Mouse (Mus musculus) stomach, embryonic 14.5 days (tissue): ENCODE results near the gene Ethe1. TPM values are rescaled to one million over a fixed set of nuclear protein-coding genes. Genes with fewer than 3 reads are reported as not detected.

Experiments
- ATAC-seq: fragments of 200-750 bp; cut with Nextera tagmentation; 2 replicates; pipeline ENCODE4 v1.8.0; 2017; ENCODE audit warnings: low read depth, moderate TSS enrichment; ENCODE audit not compliant: insufficient number of reproducible peaks, insufficient read depth, low FRiP score
- H3K27ac ChIP-seq: fragments of 300-500 bp; sonication (generic); 2 replicates; pipeline ENCODE4 v1.5.1; 2014; ENCODE audit warnings: mild to moderate bottlenecking, low read length, moderate library complexity, mixed read lengths
- H3K27me3 ChIP-seq: fragments of 300-500 bp; sonication (generic); 2 replicates; pipeline ENCODE4 v1.6.1; 2014; ENCODE audit warnings: low read length, control low read depth, mixed read lengths; ENCODE audit not compliant: control insufficient read depth, insufficient read depth
- H3K36me3 ChIP-seq: fragments of 300-500 bp; sonication (generic); 2 replicates; pipeline ENCODE4 v1.6.1; 2014; ENCODE audit warnings: mild to moderate bottlenecking, control low read depth, low read length, moderate library complexity, mixed read lengths; ENCODE audit not compliant: control insufficient read depth, insufficient read depth
- H3K4me1 ChIP-seq: fragments of 300-500 bp; sonication (generic); 2 replicates; pipeline ENCODE4 v1.6.1; 2014; ENCODE audit warnings: low read length, control low read depth, mixed read lengths; ENCODE audit not compliant: control insufficient read depth, insufficient read depth
- H3K4me2 ChIP-seq: fragments of 300-500 bp; sonication (generic); replicated peaks from 2 replicates; pipeline ENCODE4 v1.6.1; 2014; ENCODE audit warnings: low read depth, low read length, control low read depth
- H3K4me3 ChIP-seq: fragments of 300-500 bp; sonication (generic); 2 replicates; pipeline ENCODE4 v1.5.1; 2014; ENCODE audit warnings: low read depth, low read length, control low read depth
- H3K9ac ChIP-seq: fragments of 300-500 bp; sonication (generic); replicated peaks from 2 replicates; pipeline ENCODE4 v1.6.1; 2014; ENCODE audit warnings: low read depth, mild to moderate bottlenecking, control low read depth, low read length, moderate library complexity, mixed read lengths
- H3K9me3 ChIP-seq: fragments of 300-500 bp; sonication (generic); 2 replicates; pipeline ENCODE4 v1.6.1; 2016; ENCODE audit warnings: low read depth, low read length, control low read depth; ENCODE audit not compliant: control insufficient read depth
- WGBS: fragments of 180-500 bp; shearing (Covaris S2); extraction: QIAGEN DNeasy Blood & Tissue Kit; methylation state at CpG from one replicate; pipeline ENCODE4 v1.1.7; 2014; 5-methylcytosine and 5-hydroxymethylcytosine counted together
- polyA plus RNA-seq: library from polyadenylated mRNA; unstranded; fragments of >200 nt; fragmentation: Nextera tagmentation; extraction: Ambion mirVana; gene quantifications from 2 replicates; pipeline ENCODE4 v1.2.1, GENCODE M21; 2014

Gene Ethe1
- polyA plus RNA-seq, 1 experiment from 2014 or later: 40.1 TPM

DNA sequence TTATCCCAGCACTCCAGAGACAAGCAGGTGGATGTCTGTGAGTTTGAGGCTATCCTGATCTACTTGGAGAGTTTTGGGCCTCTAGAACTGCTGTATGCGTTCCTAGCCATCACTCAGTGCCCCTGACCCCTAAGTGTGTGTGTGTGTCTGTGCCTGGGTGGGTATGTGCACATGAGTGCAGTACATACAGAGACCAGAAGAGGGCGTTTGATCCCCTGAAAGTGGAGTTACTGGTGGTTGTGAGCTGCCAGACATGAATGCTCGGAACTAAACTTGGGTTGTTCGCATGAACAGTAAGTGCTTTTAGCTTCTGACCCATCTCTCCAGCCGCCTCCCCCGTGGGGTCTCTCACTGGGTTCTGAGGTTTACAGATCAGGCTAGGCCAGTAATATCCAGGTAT, 35.6 kb downstream of the Ethe1 start:
- no peaks in the 10 kb centered on the region for H3K27me3 ChIP-seq
- H3K4me2 ChIP-seq: no peak overlapping the region
- WGBS: 86% methylated on average over 6 of the region's 6 CpGs
- no peak overlapping the region for H3K27ac ChIP-seq
- ATAC-seq: no peak
- no peaks in the 10 kb centered on the region for H3K36me3 ChIP-seq
- H3K4me3 ChIP-seq: no peak overlapping the region
- H3K9ac ChIP-seq: no peak overlapping the region
- no peaks in the 10 kb centered on the region for H3K4me1 ChIP-seq
- H3K9me3 ChIP-seq: no peaks in the 10 kb centered on the region

DNA sequence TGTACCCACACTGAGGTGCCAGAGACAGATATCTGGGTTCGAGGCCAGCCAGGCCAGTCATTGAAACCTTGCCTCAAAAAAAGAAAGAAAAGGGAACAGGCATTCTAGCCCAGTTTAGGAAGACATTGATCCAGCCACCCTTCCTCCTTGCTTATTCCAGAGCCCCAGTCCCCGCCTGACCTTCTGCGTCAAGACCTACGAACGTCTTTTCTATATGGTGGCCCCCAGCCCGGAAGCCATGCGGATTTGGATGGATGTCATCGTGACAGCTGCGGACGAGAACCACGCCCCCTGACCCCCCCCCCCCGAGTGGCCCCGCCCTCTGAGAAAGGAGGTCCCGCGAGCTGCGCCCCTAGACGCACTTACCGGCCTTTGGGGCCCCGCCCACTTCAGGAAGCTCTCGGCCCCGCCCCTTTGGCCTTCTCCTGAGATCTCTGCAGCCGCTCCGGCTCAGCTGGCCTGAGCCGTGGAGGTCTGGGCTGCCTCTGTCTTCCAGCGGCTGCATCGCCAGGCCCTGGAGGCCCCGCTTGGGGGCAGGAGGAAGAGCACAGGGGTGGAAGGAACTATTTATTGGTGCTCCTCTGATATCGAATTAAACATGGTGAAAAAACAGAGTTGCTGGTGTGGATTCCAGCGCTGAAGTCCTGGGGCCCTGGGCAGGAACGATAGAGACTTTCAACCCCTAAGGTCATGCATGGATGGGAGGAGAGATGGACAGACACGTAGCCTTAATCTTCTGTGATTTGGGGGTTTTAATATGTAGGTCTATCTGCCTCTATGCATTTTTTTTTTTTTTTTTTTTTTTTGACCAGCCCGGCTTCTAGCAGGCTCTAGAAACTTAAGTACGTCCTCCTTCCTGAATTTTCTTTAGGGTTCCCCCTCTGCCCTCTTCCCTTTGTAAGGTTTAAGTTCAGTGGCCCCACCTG, 41.6 kb downstream of the Ethe1 start:
- Histone ChIP-seq H3K4me1 (peaks cover 10% of the 10 kb centered on the region; the same call in 1 of the 2 replicates), H3K36me3 (no peaks in the 10 kb centered on the region), H3K27me3 (no peaks in the 10 kb centered on the region), H3K4me3 (peak overlapping the region; percentile 14), H3K9me3 (no peaks in the 10 kb centered on the region), H3K9ac (0 out of 2 replicates have a peak overlapping the region, but pooled peaks have one; percentile 15), H3K4me2 (peak overlapping the region; percentile 36), H3K27ac (peak overlapping the region; percentile 39; the same call in 1 of the 2 replicates)
- WGBS: 8% methylated on average over 26 of the region's 33 CpGs
- ATAC-seq: peak; percentile 87

DNA sequence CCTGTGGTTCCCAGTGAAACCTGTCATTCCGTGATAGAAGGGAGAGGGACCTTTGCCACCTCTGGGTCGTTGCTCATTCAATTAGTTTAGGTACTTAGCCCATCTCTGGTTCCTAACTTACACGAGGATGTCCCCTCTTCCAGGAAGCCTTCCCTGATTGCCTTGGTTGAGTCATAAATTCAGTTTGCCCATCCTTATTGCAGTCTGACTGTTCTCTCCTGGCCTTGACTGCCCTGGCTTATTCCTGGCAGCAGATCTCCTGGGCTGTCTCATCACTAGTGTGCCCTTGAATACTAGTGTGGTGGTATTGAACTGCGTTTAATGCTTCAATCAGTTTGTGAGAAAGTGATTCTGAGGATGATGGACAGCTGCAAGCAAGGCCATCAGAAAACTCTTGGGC, 42.3 kb downstream of the Ethe1 start:
- 65% methylated on average over 4 of the region's 4 CpGs for WGBS

DNA sequence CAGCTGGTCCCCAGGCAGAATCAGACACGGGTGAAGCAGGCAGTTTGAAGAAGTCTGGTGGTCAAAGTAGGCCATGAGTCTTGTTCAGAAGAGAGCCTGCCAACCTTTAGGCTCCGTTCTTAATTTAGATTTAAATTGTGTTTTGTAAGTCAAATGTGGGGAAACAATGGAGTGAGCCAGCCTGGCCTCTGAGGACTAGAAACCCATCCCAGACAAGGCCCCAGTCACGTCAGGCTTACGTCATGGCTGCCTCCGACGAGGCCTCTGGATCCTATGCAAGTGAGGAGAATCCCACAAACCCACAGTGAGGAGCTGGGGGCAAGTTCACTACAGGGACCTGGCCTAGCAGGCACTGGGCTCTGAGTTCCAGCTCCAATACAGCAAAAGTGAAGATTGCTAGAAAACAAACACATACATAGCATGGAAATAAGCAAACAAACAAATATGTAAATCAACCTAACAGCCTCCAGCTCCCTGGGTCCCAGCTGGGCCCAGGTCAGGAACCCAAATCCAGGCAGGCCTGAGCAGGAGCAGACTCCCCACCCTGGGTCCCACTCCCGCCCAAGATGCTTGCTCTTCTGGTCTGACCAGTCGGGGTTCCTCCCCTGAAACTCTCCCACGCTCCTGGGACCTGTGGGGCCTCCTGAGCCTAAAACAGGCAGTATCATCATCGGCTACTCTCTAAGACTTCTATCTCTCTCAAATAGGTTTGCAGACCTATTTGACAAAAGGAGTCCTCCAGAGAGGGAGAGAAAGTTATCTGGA, 43.0 kb downstream of the Ethe1 start:
- Histone ChIP-seq H3K36me3 (no peaks in the 10 kb centered on the region), H3K27ac (no peak overlapping the region), H3K4me1 (peaks cover 10% of the 10 kb centered on the region; the same call in 1 of the 2 replicates), H3K9me3 (no peaks in the 10 kb centered on the region), H3K27me3 (no peaks in the 10 kb centered on the region), H3K4me2 (no peak overlapping the region), H3K9ac (no peak overlapping the region), H3K4me3 (no peak overlapping the region)
- WGBS: 72% methylated on average over 10 of the region's 10 CpGs
- ATAC-seq: no peak

More for the DNA sequence above, 42.3 kb downstream of the Ethe1 start:
- no peak overlapping the region for H3K4me3 ChIP-seq
- no peak overlapping the region for H3K4me2 ChIP-seq
- peaks cover 10% of the 10 kb centered on the region; the same call in 1 of the 2 replicates for H3K4me1 ChIP-seq
- H3K9me3 ChIP-seq: no peaks in the 10 kb centered on the region
- H3K27ac ChIP-seq: no peak overlapping the region
- H3K9ac ChIP-seq: no peak overlapping the region
- H3K36me3 ChIP-seq: no peaks in the 10 kb centered on the region
- H3K27me3 ChIP-seq: no peaks in the 10 kb centered on the region
- ATAC-seq: no peak

DNA sequence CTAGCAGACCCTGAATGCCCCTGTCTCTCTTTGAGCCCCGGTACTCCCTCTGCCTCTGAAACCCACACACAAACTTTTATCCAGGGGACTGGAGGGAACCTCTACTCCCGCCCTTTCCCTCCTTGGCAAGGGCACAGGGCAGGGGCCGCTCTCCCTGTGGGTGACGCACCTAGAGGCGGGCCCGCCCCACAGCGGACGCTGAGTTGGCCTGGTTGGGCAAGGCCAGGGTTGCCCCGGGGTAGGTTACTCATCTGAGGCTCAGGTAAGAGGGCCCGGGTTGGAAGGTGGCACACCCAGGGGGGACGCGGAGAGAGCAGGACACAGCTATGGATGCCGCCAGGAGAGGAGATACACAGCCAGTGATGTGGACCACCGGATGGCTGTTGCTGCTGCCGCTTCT, 48.9 kb downstream of the Ethe1 start, which contains the start of gene Lypd3:
Gene Lypd3 (plus strand): TSS at position 287 of the 400 bp plus-strand sequence.
- ATAC-seq: no peak
- peaks cover 10% of the 10 kb centered on the region; the same call in 1 of the 2 replicates for H3K4me1 ChIP-seq
- peak within 1 kb of the TSS; percentile 43 for H3K4me3 ChIP-seq
- H3K27me3 ChIP-seq: peaks cover 27% of the 10 kb centered on the region
- WGBS: 23% methylated on average over 15 of the region's 15 CpGs
- no peak within 1 kb of the TSS for H3K27ac ChIP-seq
- H3K36me3 ChIP-seq: no peaks in the 10 kb centered on the region
- no peak within 1 kb of the TSS for H3K9ac ChIP-seq
- H3K4me2 ChIP-seq: peak within 1 kb of the TSS; percentile 76
- no peaks in the 10 kb centered on the region for H3K9me3 ChIP-seq

DNA sequence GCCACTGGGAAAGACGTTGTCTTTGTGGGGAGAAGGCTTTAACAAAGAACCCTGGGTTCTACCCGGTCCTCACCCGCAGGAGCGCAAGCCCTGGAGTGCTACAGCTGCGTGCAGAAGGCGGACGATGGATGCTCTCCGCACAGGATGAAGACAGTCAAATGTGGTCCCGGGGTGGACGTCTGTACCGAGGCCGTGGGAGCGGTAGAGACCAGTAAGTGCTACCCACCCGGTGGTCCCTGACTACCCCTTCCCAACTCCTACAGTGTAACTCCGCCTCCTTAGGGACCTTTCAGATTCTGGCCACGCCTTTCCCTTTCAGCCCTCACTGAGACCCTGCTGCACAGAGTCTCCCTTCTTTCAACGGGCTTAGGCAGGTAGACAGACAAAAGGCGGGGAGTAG, 49.7 kb downstream of the Ethe1 start:
- Histone ChIP-seq H3K27me3 (peaks cover 27% of the 10 kb centered on the region), H3K9me3 (no peaks in the 10 kb centered on the region), H3K4me1 (peaks cover 10% of the 10 kb centered on the region; the same call in 1 of the 2 replicates), H3K4me2 (peak overlapping the region; percentile 76; the same call in 1 of the 2 replicates), H3K27ac (no peak overlapping the region), H3K4me3 (peak overlapping the region; percentile 43; the same call in 1 of the 2 replicates), H3K36me3 (no peaks in the 10 kb centered on the region), H3K9ac (no peak overlapping the region)
- ATAC-seq: no peak
- WGBS: 2% methylated on average over 18 of the region's 18 CpGs

DNA sequence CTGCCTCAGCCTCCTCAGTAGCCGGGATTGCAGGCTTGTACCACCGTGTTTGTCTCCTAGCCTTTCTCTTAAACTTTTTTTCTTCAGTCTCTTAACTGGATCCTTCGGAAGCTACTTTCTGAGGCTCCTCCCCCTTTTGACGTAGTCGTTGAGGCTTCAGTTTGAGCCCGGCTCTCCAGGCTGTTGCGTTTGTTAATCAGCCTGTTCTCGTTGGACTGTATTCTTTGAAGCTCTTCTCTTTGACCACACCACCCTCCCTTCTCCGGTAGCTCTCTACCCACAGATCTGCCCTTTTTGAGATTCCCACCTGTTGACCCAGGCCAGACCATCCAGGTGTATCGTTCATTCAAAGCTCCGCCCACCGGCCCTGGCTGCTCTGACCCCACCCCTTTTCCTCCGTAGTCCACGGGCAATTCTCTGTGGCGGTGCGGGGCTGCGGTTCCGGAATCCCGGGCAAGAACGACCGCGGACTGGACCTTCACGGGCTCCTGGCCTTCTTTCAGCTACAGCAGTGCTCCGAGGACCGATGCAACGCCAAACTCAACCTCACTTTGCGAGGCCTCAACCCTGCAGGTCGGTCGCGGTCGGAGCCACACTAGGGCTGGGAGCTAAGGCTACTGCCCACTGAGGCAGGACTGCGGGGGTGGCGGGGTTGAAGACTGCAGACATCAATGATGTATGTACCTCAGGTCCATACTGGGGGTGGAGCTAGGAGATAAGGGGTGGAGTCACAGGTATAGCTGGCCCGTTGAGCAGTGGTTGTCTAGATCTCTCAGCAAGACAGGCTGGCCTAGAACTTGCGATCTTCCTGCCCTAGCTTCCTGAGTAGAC, 50.9 kb downstream of the Ethe1 start:
- no peak overlapping the region for H3K27ac ChIP-seq
- peak overlapping the region; percentile 76 for H3K4me2 ChIP-seq
- peaks cover 27% of the 10 kb centered on the region for H3K27me3 ChIP-seq
- H3K9ac ChIP-seq: 0 out of 2 replicates have a peak overlapping the region, but pooled peaks have one; percentile 6
- 3% methylated on average over 35 of the region's 35 CpGs for WGBS
- H3K36me3 ChIP-seq: no peaks in the 10 kb centered on the region
- ATAC-seq: 0 out of 2 replicates have a peak, but pooled peaks have one; percentile 21
- no peaks in the 10 kb centered on the region for H3K9me3 ChIP-seq
- peaks cover 10% of the 10 kb centered on the region; the same call in 1 of the 2 replicates for H3K4me1 ChIP-seq
- H3K4me3 ChIP-seq: peak overlapping the region; percentile 43
